In genomic region chr4:64533019-64533418, GRCm38 (mm10) we compare ENCODE assay signal across 8 mouse cellular contexts.
DNase-seq lines count a peak whose midpoint lies in the region; TF ChIP-seq lines count a peak whose summit lies in the region.

No protein-coding gene starts in this region.

- H3K27ac ChIP-seq in layer of hippocampus, adult 2 months, result no peak overlapping the region
- H3K27ac ChIP-seq in thymus, adult 2 months (ENCODE audit: control insufficient read depth, insufficient read depth, low read length), result no peak overlapping the region

- no peaks in the 10 kb centered on the region for H3K36me3 ChIP-seq in thymus, adult 2 months (ENCODE audit: control insufficient read depth, insufficient read depth, low read length)

- DNase-seq in embryo, embryonic 10 days (ENCODE audit: low spot score), result peak; percentile 20
- no peak for DNase-seq in embryo, embryonic 9.5 days (ENCODE audit: extremely low spot score)
- DNase-seq in layer of hippocampus, adult 2 months (ENCODE audit: low spot score in 2 of 2), result peak in 1 of 2 experiments; percentile 14
- DNase-seq in layer of hippocampus, adult 8-10 months (ENCODE audit: low spot score in 2 of 2), result no peak
- DNase-seq in adipocyte (ENCODE audit: low spot score), result peak; percentile 79
- peak; percentile 60 to 61 for DNase-seq in kidney, postnatal 36 days
- no peak for DNase-seq in thymus, adult 2 months
- no peak for DNase-seq in MN1 (ENCODE audit: low spot score)

- peak; percentile 87 for TF ChIP-seq CTCF in layer of hippocampus, adult 2 months (conservative IDR thresholded peaks at IDR 0.05)
- TF ChIP-seq CTCF in thymus, adult 2 months (IDR thresholded peaks at IDR 0.05; ENCODE audit: borderline replicate concordance, control insufficient read depth, extremely low read depth, insufficient read depth, low read length, poor library complexity), result no peak

- H3K27me3 ChIP-seq in thymus, adult 2 months (ENCODE audit: control insufficient read depth, insufficient read depth, low read length), result no peaks in the 10 kb centered on the region

- TF ChIP-seq POLR2A in thymus, adult 2 months (IDR thresholded peaks at IDR 0.05; ENCODE audit: control insufficient read depth, extremely low read depth, insufficient read depth, low read length, poor library complexity), result no peak

- WGBS in thymus, adult 2 months, result 74% methylated on average over 3 of the region's 3 CpGs

- no peaks in the 10 kb centered on the region for H3K4me1 ChIP-seq in thymus, adult 2 months (replicated peaks; ENCODE audit: control insufficient read depth, insufficient read depth, low read length)

- H3K4me3 ChIP-seq in layer of hippocampus, adult 2 months, result no peak overlapping the region
- H3K4me3 ChIP-seq in thymus, adult 2 months (ENCODE audit: control insufficient read depth, insufficient read depth, low read length), result no peak overlapping the region

Comparison
In these comparisons a context has a peak if more than half of its experiments do, and no peak if none do; other contexts are left out.
1. DNase-seq: peak in embryo, embryonic 10 days (single experiment), adipocyte (single experiment) and kidney, postnatal 36 days (2 of 2); none in embryo, embryonic 9.5 days (single experiment), layer of hippocampus, adult 8-10 months (0 of 2), thymus, adult 2 months (single experiment) and MN1 (single experiment).